Mouse (Mus musculus): ENCODE results near the gene Map3k1. TPM values are rescaled to one million over a fixed set of nuclear protein-coding genes. Genes with fewer than 3 reads are reported as not detected.

The Map3k1 gene
- total RNA-seq (2017) = 242 and 277 TPM in 2 replicates

GRCm38 (mm10) chr13:111808637-111809465 is at the start of gene Map3k1:
Gene Map3k1 (minus strand): TSS chr13:111808993.
- peak; percentile 25; the same call in 1 of the 2 replicates for ATAC-seq (ENCODE audit: extremely low read depth, insufficient number of reproducible peaks, low FRiP score, poor library complexity, severe bottlenecking)

DNA sequence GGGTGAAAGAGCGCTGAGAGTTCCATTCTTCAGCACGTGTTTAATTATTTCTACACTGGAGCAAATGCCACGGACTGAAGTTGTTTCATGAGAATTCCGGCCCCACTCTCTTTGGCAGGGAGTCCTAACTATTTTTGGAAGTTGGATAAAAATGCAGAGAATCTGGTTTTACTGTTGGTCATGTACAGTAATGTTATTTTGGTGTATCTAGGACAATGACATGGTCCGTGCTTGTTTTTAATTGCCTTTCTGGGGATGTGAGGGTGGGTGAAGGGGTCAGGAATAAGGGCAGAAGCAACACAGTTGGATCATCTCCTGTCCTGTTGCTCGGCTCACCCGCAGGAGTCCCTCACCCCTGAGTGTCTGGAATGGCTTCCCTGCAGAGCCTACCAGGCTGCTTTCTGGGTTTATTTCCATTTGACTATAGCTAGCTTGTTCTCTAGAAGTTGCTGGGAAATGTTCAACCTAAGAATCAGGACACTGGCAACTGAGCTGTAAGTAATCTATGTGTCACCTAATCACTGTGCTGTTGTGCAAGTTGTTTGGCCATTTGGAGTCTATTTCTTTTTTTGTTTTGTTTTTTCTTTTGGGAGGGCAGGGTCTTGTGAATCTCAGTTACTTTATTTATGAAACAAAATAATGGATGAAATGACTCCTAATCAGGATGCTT is 48.1 kb upstream of the Map3k1 start:
- ATAC-seq (ENCODE audit: extremely low read depth, insufficient number of reproducible peaks, low FRiP score, poor library complexity, severe bottlenecking) = no peak

DNA sequence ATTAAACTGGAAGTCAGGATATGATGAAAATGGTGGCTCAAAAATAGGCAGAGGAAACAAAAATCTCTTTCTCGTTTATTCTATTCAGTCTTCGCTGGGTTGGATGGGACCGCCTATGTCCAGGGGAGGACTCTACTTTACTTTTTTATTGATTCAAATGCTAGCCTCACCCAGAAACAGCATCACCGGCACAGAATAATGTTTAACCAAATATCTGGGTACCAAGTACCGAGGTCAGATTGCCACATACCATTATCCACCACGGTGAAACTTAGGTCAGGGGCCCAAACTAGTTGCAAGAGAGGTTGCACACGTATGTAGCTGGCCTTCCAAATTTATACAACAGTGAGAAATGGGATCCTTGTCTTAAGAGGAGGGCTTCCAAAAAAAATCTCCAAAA is 47.4 kb upstream of the Map3k1 start:
- ATAC-seq (ENCODE audit: extremely low read depth, insufficient number of reproducible peaks, low FRiP score, poor library complexity, severe bottlenecking) = no peak

- no peak for ATAC-seq (ENCODE audit: extremely low read depth, insufficient number of reproducible peaks, low FRiP score, poor library complexity, severe bottlenecking)
Measured at GRCm38 (mm10) chr13:111852451-111853224, 43.8 kb upstream of the Map3k1 start.

- no peak for ATAC-seq (ENCODE audit: extremely low read depth, insufficient number of reproducible peaks, low FRiP score, poor library complexity, severe bottlenecking)
Measured at GRCm38 (mm10) chr13:111850046-111850837, 41.4 kb upstream of the Map3k1 start.

DNA sequence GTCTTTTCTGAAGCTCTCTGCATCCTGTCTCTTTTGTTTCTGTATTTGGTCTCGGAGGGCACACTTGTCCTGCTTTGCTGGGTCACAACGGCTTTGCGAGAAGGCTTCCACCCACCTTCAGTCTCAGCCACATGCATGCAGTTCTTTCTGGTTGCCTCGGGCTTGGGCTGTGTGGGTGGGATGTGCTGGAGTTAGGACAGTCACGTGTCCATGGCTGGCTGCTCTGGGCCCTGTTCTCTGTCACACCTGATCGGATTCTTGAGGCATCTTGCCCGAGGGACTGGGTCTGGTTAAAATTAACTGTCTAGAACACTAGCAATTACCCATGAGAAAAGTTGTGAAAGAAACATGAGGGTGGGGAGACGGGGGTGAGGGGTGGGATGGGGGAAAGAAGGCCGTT is 36.7 kb upstream of the Map3k1 start:
- ATAC-seq (ENCODE audit: extremely low read depth, insufficient number of reproducible peaks, low FRiP score, poor library complexity, severe bottlenecking) = peak; percentile 46; the same call in 1 of the 2 replicates

DNA sequence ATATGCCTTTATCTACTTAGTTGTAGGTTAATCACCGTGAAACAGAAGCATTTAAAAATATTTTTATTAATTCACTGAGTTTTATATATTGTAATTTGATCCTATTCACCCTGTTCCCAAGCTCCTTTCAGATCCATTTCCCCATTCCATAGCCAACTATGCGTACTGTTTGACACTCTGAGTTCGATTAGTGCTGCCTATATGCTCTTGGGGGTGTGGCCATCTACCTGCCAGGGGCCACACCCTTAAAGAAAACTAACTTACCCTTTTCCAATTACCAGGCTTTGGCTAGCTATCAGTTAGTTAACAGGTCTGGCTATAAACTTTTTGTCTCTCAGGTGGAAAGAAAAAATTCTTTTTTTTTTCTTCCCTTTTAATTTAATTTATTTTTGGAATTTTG is 35.5 kb upstream of the Map3k1 start:
- ATAC-seq (ENCODE audit: extremely low read depth, insufficient number of reproducible peaks, low FRiP score, poor library complexity, severe bottlenecking) = no peak

- no peak for ATAC-seq (ENCODE audit: extremely low read depth, insufficient number of reproducible peaks, low FRiP score, poor library complexity, severe bottlenecking)
Measured at GRCm38 (mm10) chr13:111835787-111836186, 27.0 kb upstream of the Map3k1 start.

DNA sequence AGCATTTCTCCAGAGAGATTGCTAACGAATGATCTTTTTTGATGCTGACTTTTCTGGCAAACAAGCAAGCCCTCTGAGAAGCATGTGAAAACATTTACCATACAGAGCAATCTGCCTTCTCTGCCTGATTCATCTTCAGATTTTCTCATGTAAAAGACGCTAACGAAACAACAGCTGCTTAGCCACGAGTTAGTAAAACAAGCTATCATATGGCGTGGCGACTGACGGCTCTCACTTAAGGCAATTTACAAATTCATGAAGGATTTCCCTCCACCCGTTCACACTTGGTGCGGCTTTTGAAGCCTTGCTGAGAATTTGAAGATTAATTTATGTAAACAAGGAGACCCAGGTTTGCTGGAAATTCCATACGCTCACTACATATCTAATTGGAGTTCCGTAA is 25.8 kb upstream of the Map3k1 start:
- no peak for ATAC-seq (ENCODE audit: extremely low read depth, insufficient number of reproducible peaks, low FRiP score, poor library complexity, severe bottlenecking)

GRCm38 (mm10) chr13:111829473-111829872 is 20.7 kb upstream of the Map3k1 start:
- ATAC-seq (ENCODE audit: extremely low read depth, insufficient number of reproducible peaks, low FRiP score, poor library complexity, severe bottlenecking) = no peak

- no peak for ATAC-seq (ENCODE audit: extremely low read depth, insufficient number of reproducible peaks, low FRiP score, poor library complexity, severe bottlenecking)
Measured at GRCm38 (mm10) chr13:111827481-111827880, 18.7 kb upstream of the Map3k1 start.

DNA sequence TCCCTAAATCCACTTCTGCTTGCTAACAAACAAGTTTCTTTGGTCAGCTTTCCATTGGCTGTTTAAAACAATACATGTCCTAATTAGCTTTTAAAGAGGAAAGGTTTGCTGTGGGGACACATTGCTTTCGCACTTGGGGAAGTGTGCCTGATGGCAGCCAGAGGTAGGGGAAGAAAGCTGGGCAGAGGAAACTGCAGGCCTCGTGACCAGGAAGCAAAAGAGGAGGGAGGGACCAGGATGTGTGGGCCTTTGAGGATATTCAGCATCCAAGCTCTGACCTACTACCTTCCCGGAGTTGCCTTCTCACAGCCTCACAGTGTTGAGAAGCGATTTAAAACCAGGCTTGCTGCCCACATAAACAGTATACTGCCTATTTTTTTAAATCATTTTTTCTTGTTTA is 15.4 kb upstream of the Map3k1 start:
- no peak for ATAC-seq (ENCODE audit: extremely low read depth, insufficient number of reproducible peaks, low FRiP score, poor library complexity, severe bottlenecking)

- ATAC-seq (ENCODE audit: extremely low read depth, insufficient number of reproducible peaks, low FRiP score, poor library complexity, severe bottlenecking) = peak; percentile 76
Measured at GRCm38 (mm10) chr13:111821727-111822375, 13.1 kb upstream of the Map3k1 start.

DNA sequence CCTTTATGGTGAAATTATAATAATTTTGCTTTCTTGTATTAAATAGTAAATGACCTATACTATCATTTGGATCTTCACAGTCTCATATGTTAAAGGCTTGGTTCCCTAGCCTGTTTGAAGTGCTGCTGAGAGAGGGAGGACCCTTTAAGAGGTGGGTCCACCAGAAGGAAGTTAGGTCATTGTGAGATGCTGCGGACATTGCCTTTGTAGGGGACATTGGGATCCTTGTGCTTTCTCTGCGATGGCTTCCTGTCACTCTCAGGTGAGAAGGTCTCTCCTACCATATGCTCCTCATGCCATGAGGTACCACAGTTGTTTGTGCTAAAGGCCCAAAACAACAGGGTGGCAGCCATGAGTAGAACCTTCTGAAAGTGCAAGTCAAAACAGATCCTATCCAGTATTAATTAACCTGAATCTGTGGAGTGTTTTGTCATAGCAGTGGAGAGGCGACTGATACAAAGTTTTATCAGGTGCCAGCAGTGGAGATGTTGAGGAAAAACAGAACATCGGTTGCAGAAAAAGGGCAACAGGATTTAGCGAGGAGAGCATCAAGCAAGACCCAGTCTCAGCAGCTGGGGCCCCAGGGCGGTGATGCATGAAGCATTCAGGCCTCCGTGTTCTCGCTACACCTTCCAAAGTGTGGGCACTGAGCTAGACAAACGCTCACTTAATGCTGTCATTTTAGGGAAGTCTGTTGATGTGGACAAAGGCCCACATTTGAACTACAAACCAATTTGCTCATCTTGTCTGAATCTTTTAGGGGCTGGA is 11.0 kb upstream of the Map3k1 start:
- peak; percentile 45; the same call in 1 of the 2 replicates for ATAC-seq (ENCODE audit: extremely low read depth, insufficient number of reproducible peaks, low FRiP score, poor library complexity, severe bottlenecking)

DNA sequence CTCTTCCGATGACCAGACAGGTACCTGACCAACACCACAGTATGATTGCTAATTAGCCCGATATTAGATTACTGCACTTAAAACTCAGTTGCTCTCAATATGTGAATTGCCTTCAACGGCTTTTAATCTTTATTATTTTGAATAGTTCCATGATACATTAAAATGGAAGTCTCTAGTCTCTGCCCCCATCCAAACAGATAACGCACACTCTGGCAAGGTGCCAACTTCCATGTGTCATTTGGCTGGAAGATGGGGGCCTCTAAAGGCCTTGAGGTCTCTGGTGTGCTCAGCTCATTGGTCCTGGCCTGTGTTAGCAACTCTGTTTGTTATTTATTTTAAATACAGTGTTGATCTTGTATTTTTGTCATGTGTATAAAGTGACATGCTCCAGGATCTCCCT is 10.3 kb upstream of the Map3k1 start:
- no peak for ATAC-seq (ENCODE audit: extremely low read depth, insufficient number of reproducible peaks, low FRiP score, poor library complexity, severe bottlenecking)

DNA sequence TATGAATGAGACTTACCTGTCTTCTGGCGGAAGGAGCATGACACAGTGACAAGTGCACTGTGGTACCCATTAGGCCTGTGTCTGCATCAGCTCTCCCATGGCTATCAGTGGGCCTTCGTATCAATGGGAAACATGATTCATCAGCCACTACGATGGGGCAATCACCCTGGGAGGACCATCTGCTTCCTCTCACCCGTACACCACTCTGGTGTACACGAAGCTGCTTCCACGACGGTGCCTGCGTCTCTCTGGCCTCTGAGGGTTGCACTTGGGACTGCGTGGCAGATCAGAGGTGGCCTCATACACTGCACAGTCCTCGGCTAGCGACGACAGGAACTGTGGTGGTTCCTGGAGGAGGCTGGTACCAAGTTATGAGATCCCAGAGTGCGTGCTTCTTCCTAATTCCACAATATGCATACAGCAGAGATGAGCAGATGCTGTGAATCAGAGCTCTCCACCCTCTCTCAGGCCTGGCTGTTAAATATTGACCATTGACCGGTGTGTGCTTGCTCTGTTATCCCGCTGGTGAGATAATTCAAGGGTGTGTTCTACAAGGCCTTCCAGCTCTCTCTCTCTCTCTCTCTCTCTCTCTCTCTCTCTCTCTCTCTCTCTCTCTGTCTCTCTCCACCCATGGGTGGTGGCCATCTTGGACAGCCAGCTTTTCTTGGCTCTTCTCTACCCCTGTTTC is 9.6 kb upstream of the Map3k1 start:
- no peak for ATAC-seq (ENCODE audit: extremely low read depth, insufficient number of reproducible peaks, low FRiP score, poor library complexity, severe bottlenecking)

GRCm38 (mm10) chr13:111817773-111818172 is 9.0 kb upstream of the Map3k1 start:
- ATAC-seq (ENCODE audit: extremely low read depth, insufficient number of reproducible peaks, low FRiP score, poor library complexity, severe bottlenecking) = no peak

Data from neutrophil, adult 5-6 weeks (primary cell).